Mouse (Mus musculus): ENCODE data around the gene Oip5.

Gene Oip5

DNA sequence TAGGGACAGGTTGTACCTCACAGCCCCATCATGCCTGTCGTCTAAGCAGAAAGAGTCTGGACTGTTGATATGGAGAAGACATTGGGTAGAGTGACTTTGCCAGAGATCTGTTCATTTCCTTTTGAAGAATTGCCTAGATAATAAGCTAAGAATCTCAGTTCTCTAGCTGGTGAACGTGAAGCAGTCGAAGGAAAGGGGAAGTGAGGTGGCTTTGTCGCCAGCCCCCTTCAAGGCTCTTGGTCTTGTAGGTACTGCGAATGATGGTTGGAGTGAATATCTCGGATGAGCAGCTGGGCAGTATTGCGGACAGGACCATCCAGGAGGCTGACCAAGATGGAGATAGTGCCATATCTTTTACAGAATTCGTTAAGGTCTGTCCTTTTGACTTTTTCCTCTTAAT, 34.0 kb downstream of the Oip5 start:
- DNase-seq, result no peak

DNA sequence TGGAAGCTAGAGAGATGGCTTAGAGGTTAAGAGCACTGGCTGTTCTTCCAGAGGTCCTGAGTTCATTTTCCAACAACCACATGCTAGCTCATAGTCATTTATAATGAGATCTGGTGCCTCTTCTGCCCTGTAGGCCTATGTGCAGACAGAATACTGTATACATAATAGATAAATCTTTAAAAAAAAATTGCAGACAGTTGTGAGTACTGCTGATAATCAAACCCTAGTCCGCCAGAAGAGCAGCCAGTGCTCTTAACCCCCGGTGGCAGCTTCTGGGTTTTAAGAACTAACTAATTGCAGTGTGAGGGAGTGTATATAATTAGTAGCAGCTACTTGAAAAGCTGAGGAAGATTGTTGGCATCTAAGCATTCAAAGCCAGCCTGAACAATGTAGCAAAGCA, 34.8 kb downstream of the Oip5 start:
- DNase-seq, result no peak

DNA sequence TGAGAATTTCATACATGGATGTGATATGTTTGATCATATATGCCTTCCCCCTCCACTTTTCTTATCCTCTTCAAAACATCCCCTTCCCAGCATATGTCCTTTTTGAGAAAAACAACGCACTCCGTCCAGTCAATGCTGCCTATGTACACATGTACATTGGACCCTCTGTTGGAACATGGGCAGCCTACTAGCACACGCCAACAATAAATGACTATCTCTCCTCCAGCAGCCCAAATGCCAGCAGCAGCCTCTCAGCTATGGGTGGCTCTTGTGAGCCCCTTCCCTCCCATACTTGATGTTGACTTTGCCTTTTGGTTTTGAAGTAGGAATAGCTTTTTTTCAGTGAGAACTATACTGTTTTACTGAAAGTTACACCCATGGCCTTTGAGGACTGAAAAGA, 36.7 kb downstream of the Oip5 start:
- DNase-seq, result no peak

DNA sequence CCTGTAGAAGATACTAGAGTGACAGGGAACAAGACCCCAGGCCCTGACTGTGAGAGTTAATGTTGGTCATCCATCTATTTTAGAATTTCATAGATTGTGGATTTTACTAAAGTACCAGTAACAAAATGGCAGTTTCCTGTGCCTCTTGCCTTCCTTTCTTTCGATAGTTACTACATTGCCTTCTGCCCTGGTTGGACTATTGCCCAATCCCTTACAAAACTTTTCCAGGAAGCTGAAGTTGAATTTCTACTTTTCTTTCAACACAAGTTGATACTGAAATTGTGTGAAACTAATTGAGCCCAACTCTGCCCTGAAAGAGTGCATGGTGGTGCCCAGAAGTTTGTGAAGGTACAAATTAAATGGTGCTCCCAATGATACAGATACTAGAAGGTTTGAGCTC, 45.8 kb downstream of the Oip5 start:
- no peak for DNase-seq

DNA sequence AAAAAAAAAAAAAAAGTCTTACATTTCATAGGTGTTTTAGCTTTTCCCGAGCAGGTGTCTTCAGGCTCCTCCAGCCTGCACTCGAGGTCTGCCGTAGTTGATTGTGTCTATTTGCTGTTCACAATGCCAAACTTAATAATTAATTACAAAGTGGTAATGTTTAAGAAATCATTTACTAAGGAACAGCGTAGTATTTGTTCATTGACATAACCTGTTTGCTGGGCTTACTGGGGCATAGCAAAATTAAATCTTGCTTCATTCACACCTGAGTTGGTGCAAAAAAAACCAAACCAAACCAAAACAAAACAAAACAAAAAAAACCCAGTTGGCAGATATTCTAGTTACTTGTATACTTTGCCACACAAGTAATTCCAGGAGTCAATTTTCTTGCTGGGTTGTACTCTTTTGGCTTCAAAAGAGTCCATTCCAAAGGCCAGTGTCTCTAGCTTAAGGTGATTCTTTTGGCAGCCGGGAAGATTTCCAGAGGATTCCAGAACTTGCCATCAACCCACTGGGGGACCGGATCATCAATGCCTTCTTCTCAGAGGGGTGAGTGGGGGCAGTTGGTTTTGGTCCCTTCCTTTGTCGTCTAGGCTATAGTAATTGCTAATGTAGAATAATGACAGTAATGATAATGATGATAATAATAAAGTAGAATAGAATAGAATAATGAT, 52.0 kb downstream of the Oip5 start:
- DNase-seq, result no peak

DNA sequence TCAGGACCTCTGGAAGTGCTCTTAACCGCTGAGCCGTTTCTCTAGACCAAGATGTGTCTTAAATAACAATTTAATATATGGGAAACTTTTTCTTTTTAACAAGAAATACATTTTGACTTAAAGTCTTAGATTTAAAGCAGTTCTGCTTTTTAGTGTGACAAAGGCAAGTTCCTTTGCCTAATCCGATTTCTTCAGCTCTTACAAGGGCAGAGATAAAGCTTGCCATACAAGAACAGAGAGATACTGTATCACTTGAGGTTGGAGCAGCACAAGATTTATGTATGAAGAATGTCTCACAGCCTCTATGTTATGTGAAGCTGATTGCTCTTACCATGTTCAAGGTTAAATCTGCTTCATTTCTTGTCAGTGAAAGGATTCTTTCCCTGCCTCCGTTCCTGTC, 53.0 kb downstream of the Oip5 start:
- DNase-seq, result no peak

DNA sequence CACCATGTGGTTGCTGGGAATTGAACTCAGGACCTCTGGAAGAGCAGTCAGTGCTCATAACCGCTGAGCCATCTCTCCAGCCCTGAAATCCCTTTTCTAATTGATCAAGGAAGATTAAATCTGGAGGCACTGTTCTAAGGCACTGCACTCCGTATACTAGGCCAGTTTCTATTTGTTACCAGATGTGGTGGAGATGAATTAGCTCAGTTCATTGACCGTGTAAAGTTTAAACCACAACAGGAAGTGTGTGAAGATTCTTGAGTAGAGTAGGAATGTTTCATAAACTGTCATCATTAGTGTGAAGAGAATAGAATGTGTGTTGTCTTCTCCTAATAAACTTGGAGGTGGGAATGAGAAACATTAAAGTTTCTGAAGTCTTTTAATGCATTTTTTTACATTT, 56.5 kb downstream of the Oip5 start:
- no peak for DNase-seq
